Mouse (Mus musculus) MEL (cell line): Measurements from ENCODE around the gene Zfp654. TPM values are rescaled to one million over a fixed set of nuclear protein-coding genes. Genes with fewer than 3 reads are reported as not detected.

Experiments used
- DNase-seq: peaks from one replicate; pipeline ENCODE4 v3.0.0; 2011; ENCODE audit warnings: low read depth, low spot score
- H3K27ac ChIP-seq: 2 replicates; pipeline ENCODE4 v1.5.1; 2012; ENCODE audit warnings: low read depth, mild to moderate bottlenecking, control low read depth, low read length, moderate library complexity; ENCODE audit not compliant: control insufficient read depth
- H3K27me3 ChIP-seq, 2 experiments: fragments of 150-350 bp in 1 of 2; sonication (generic) in 1 of 2; 2 replicates each; pipeline ENCODE4 v1.6.1; 2012; ENCODE audit warnings: low read length in 2 of 2, mild to moderate bottlenecking in 2 of 2, improper control_type of control experiment in 1 of 2, moderate library complexity in 1 of 2; ENCODE audit not compliant: insufficient read depth in 2 of 2, control insufficient read depth in 1 of 2
- H3K36me3 ChIP-seq, 2 experiments: 2 replicates each; pipeline ENCODE4 v1.6.1; 2012 to 2014; ENCODE audit warnings: low read length in 2 of 2, improper control_type of control experiment in 1 of 2, inconsistent platforms in 1 of 2, mild to moderate bottlenecking in 1 of 2; ENCODE audit not compliant: insufficient read depth in 2 of 2, control insufficient read depth in 1 of 2
- H3K4me1 ChIP-seq, 2 experiments: fragments of 150-350 bp in 1 of 2; sonication (generic) in 1 of 2; 2 replicates each; pipeline ENCODE4 v1.6.1; 2012; ENCODE audit warnings: low read length in 2 of 2, improper control_type of control experiment in 1 of 2, mild to moderate bottlenecking in 1 of 2; ENCODE audit not compliant: insufficient read depth in 2 of 2, control insufficient read depth in 1 of 2
- H3K4me3 ChIP-seq, 2 experiments: fragments of 150-350 bp in 1 of 2; sonication (generic) in 1 of 2; 2 replicates each; pipeline ENCODE4 v1.5.1; 2012; ENCODE audit warnings: low read depth in 2 of 2, low read length in 2 of 2, mild to moderate bottlenecking in 2 of 2, moderate library complexity in 2 of 2, control low read depth in 1 of 2, improper control_type of control experiment in 1 of 2; ENCODE audit not compliant: control insufficient read depth in 1 of 2, insufficient read depth in 1 of 2
- H3K79me2 ChIP-seq: 2 replicates; pipeline ENCODE4 v1.6.1; 2012; ENCODE audit warnings: mild to moderate bottlenecking, low read length, moderate library complexity; ENCODE audit not compliant: control insufficient read depth, poor library complexity, insufficient read depth
- H3K9ac ChIP-seq: 2 replicates; pipeline ENCODE4 v1.6.1; 2012; ENCODE audit warnings: low read depth, mild to moderate bottlenecking, control low read depth, low read length, moderate library complexity; ENCODE audit not compliant: control insufficient read depth, poor library complexity, severe bottlenecking
- H3K9me3 ChIP-seq: fragments of 150-350 bp; sonication (generic); replicated peaks from 2 replicates; pipeline ENCODE4 v1.6.1; 2012; ENCODE audit warnings: mild to moderate bottlenecking, low read length, improper control_type of control experiment, moderate library complexity; ENCODE audit not compliant: insufficient read depth
- CHD1 ChIP-seq: IDR thresholded peaks from 2 replicates; pipeline ENCODE4 v1.6.1; 2012; ENCODE audit warnings: low read depth, mild to moderate bottlenecking, inconsistent platforms, low read length, improper control_type of control experiment
- ELF1 ChIP-seq: IDR thresholded peaks from 2 replicates; pipeline ENCODE4 v1.6.1; 2014; ENCODE audit warnings: low read depth, mild to moderate bottlenecking, inconsistent platforms, low read length, improper control_type of control experiment, moderate library complexity
- ETS1 ChIP-seq: IDR thresholded peaks from 2 replicates; pipeline ENCODE4 v1.6.1; 2012; ENCODE audit warnings: low read depth, mild to moderate bottlenecking, inconsistent platforms, low read length, improper control_type of control experiment, moderate library complexity
- JUND ChIP-seq: IDR thresholded peaks from 2 replicates; pipeline ENCODE4 v1.6.1; 2011; ENCODE audit warnings: low read depth, mild to moderate bottlenecking, improper control_type of control experiment, low read length
- KAT2A ChIP-seq: conservative IDR thresholded peaks from 2 replicates; pipeline ENCODE4 v1.6.1; 2012; ENCODE audit warnings: low read depth, low read length, improper control_type of control experiment, inconsistent platforms
- MAX ChIP-seq: IDR thresholded peaks from 2 replicates; pipeline ENCODE4 v1.6.1; 2011; ENCODE audit warnings: low read length, improper control_type of control experiment
- POLR2AphosphoS5 ChIP-seq: IDR thresholded peaks from 2 replicates; pipeline ENCODE4 v1.6.1; 2012; ENCODE audit warnings: low read depth, borderline replicate concordance, mild to moderate bottlenecking, inconsistent platforms, low read length, moderate library complexity, mixed read lengths
- RCOR1 ChIP-seq: IDR thresholded peaks from 2 replicates; pipeline ENCODE4 v1.6.1; 2012; ENCODE audit warnings: low read depth, mild to moderate bottlenecking, inconsistent platforms, low read length, improper control_type of control experiment
- SMC3 ChIP-seq: IDR thresholded peaks from 2 replicates; pipeline ENCODE4 v1.6.1; 2011; ENCODE audit warnings: low read depth, low read length, improper control_type of control experiment
- TAL1 ChIP-seq: IDR thresholded peaks from 2 replicates; pipeline ENCODE4 v1.6.1; 2012; ENCODE audit warnings: mild to moderate bottlenecking, inconsistent platforms, low read length, moderate library complexity, mixed read lengths
- TCF12 ChIP-seq: IDR thresholded peaks from 2 replicates; pipeline ENCODE4 v1.6.1; 2014; ENCODE audit warnings: low read depth, mild to moderate bottlenecking, inconsistent platforms, low read length, improper control_type of control experiment, moderate library complexity
- UBTF ChIP-seq: IDR thresholded peaks from 2 replicates; pipeline ENCODE4 v1.6.1; 2012; ENCODE audit warnings: low read depth, mild to moderate bottlenecking, inconsistent platforms, low read length, improper control_type of control experiment, moderate library complexity, borderline replicate concordance; ENCODE audit not compliant: insufficient read depth
- polyA plus RNA-seq, 2 experiments: library from polyadenylated mRNA; stranded (reverse) in 1 of 2; unstranded in 1 of 2; fragments of >175 nt in 1 of 2; fragments of >200 nt in 1 of 2; gene quantifications; 2 replicates each; pipeline versions ENCODE4 v1.2.1 to v1.2.4; 2012; ENCODE audit warnings: low replicate concordance in 2 of 2, low read depth in 1 of 2; ENCODE audit not compliant: insufficient read length in 2 of 2, insufficient read depth in 1 of 2, missing spikeins in 1 of 2
- total RNA-seq: library from RNA; depleted of rRNA; stranded (reverse); fragments of 300-350 nt; gene quantifications from 2 replicates; pipeline ENCODE4 v1.2.3, GENCODE M21; 2012

Gene Zfp654
- total and polyA plus RNA-seq, 3 experiments, result 5.0 to 61.6 (median 6.9) TPM

- TF ChIP-seq ETS1, result 0 out of 2 replicates have a peak, but pooled peaks have one; percentile 35
- TF ChIP-seq TCF12, result peak; percentile 52
- TF ChIP-seq MAX, result peak; percentile 47
- no peak for TF ChIP-seq POLR2AphosphoS5
- TF ChIP-seq RCOR1, result peak; percentile 0; the same call in 1 of the 2 replicates
These were observed 80.7 kb downstream of the Zfp654 start, which contains the start of gene 4930453N24Rik (continued) for GRCm38 (mm10) chr16:64770521-64771430.

GRCm38 (mm10) chr16:64766696-64767300, 84.7 kb downstream of the Zfp654 start:
- Histone ChIP-seq H3K4me1 (peaks cover 6% of the 10 kb centered on the region in 2 experiments), H3K79me2 (peaks cover 13% of the 10 kb centered on the region), H3K36me3 (peaks cover 19 to 27% of the 10 kb centered on the region in 2 experiments), H3K27ac (peak overlapping the region; percentile 10; the same call in 1 of the 2 replicates), H3K27me3 (no peaks in the 10 kb centered on the region), H3K9me3 (no peaks in the 10 kb centered on the region), H3K4me3 (no peak overlapping the region), H3K9ac (no peak overlapping the region)
- peak; percentile 61 for DNase-seq
- peak; percentile 16; the same call in 1 of the 2 replicates for TF ChIP-seq TAL1
- TF ChIP-seq UBTF, result no peak
- no peak for TF ChIP-seq SMC3
- TF ChIP-seq CHD1, result no peak

DNA sequence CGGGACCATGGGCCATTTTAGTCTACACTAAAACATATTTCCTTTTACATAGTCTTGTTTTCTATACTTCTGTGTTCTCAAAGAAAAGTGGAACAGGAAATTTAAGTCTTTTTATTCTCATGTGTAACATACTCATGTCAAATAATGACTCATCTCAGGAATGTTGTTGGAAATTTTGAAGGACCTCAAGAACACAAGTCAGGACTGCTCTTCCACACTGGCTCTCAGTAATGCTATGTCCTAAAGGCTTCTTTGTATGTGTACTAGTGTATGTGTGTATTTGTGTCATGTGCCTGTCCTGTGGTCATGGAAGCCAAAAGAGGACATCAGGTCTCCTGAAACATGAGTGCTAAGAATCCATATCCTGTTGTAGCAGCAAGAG, 92.2 kb downstream of the Zfp654 start:
- Histone ChIP-seq H3K27me3 (no peaks in the 10 kb centered on the region), H3K9ac (peak overlapping the region; percentile 15; the same call in 1 of the 2 replicates), H3K36me3 (peaks cover 3 to 24% of the 10 kb centered on the region in 2 experiments; a peak in 3 of 4 replicates), H3K4me3 (no peak overlapping the region; a peak in 1 of 4 replicates), H3K27ac (peak overlapping the region; percentile 96), H3K9me3 (no peaks in the 10 kb centered on the region), H3K79me2 (no peaks in the 10 kb centered on the region), H3K4me1 (peaks cover 9 to 11% of the 10 kb centered on the region in 2 experiments)
- DNase-seq, result peak; percentile 34
- TF ChIP-seq JUND, result no peak
- no peak for TF ChIP-seq ELF1
- TF ChIP-seq KAT2A, result no peak
